Comparison of ENCODE assay signal across 23 mouse cellular contexts in genomic region chr9:48720251-48720963, GRCm38 (mm10).
A peak's percentile ranks its signal among the peaks of the same experiment; 100 is the strongest.
DNase-seq lines count a peak whose midpoint lies in the region; ATAC-seq and TF ChIP-seq lines count a peak whose summit lies in the region.
"Had no signal": no experiment of that assay in that cellular context is flagged by ENCODE, and none has a peak within 500 bp of the region (broad histone marks: within the 10 kb centered on the region; RNA-seq: fewer than 3 reads in every experiment).

No protein-coding gene starts in this region.

- no peak overlapping the region for H3K4me3 ChIP-seq in hindbrain, embryonic 10.5 days
- no peak overlapping the region for H3K4me3 ChIP-seq in hindbrain, embryonic 16.5 days (ENCODE audit: low read length)
- H3K4me3 ChIP-seq in midbrain, embryonic 13.5 days (replicated peaks), result no peak overlapping the region
- H3K4me3 ChIP-seq in midbrain, postnatal 0 days (ENCODE audit: low read depth, low read length), result no peak overlapping the region
- H3K4me3 ChIP-seq in hindbrain, embryonic 13.5 days, result no peak overlapping the region
- H3K4me3 ChIP-seq in neural tube, embryonic 14.5 days (ENCODE audit: low read depth, low read length), result no peak overlapping the region
- H3K4me3 ChIP-seq: embryonic facial prominence, embryonic 12.5 days; forebrain, embryonic 12.5 days; limb, embryonic 12.5 days; liver, embryonic 13.5 days had no signal

- peaks cover 41% of the 10 kb centered on the region for H3K4me1 ChIP-seq in hindbrain, embryonic 10.5 days (replicated peaks)
- no peaks in the 10 kb centered on the region; the same call in 1 of the 2 replicates for H3K4me1 ChIP-seq in hindbrain, embryonic 16.5 days (ENCODE audit: control insufficient read depth, insufficient read depth, low read depth, low read length)
- peaks cover 30% of the 10 kb centered on the region for H3K4me1 ChIP-seq in midbrain, embryonic 13.5 days (replicated peaks)
- H3K4me1 ChIP-seq in midbrain, postnatal 0 days (ENCODE audit: insufficient read depth, low read length), result 0 out of 2 replicates have a peak, but pooled peaks cover 8% of the 10 kb centered on the region
- H3K4me1 ChIP-seq in hindbrain, embryonic 13.5 days (replicated peaks), result peaks cover 27% of the 10 kb centered on the region
- H3K4me1 ChIP-seq in neural tube, embryonic 14.5 days (ENCODE audit: control insufficient read depth, insufficient read depth, low read length), result 0 out of 2 replicates have a peak, but pooled peaks cover 5% of the 10 kb centered on the region

- WGBS in hindbrain, embryonic 10.5 days, result 86% methylated on average over 12 of the region's 12 CpGs
- 77% methylated on average over 12 of the region's 12 CpGs for WGBS in hindbrain, embryonic 16.5 days
- WGBS in midbrain, embryonic 13.5 days, result 75% methylated on average over 12 of the region's 12 CpGs
- 81% methylated on average over 12 of the region's 12 CpGs for WGBS in midbrain, postnatal 0 days
- 71% methylated on average over 12 of the region's 12 CpGs for WGBS in hindbrain, embryonic 13.5 days
- 64% methylated on average over 12 of the region's 12 CpGs for WGBS in neural tube, embryonic 14.5 days

- H3K9ac ChIP-seq in hindbrain, embryonic 16.5 days (ENCODE audit: low read depth, low read length), result no peak overlapping the region
- H3K9ac ChIP-seq in midbrain, embryonic 13.5 days (replicated peaks), result no peak overlapping the region
- H3K9ac ChIP-seq in midbrain, postnatal 0 days (replicated peaks; ENCODE audit: low read length, poor library complexity, severe bottlenecking), result no peak overlapping the region
- no peak overlapping the region for H3K9ac ChIP-seq in hindbrain, embryonic 13.5 days
- no peak overlapping the region for H3K9ac ChIP-seq in neural tube, embryonic 14.5 days (replicated peaks; ENCODE audit: low read depth, low read length)
- H3K9ac ChIP-seq: embryonic facial prominence, embryonic 12.5 days; forebrain, embryonic 12.5 days; limb, embryonic 12.5 days; liver, embryonic 13.5 days had no signal

- ATAC-seq in hindbrain, embryonic 16.5 days, result no peak
- ATAC-seq in midbrain, embryonic 13.5 days, result no peak
- no peak for ATAC-seq in midbrain, postnatal 0 days (ENCODE audit: low FRiP score)
- ATAC-seq in hindbrain, embryonic 13.5 days (ENCODE audit: low FRiP score), result no peak
- peak; percentile 11; the same call in 1 of the 2 replicates for ATAC-seq in neural tube, embryonic 14.5 days (ENCODE audit: low read depth)
- ATAC-seq: activated CD4-positive, CD25-positive, alpha-beta regulatory T cell, adult 4 months had no signal

- H3K27ac ChIP-seq in hindbrain, embryonic 10.5 days, result peak overlapping the region; percentile 50
- H3K27ac ChIP-seq in hindbrain, embryonic 16.5 days (ENCODE audit: low read depth, low read length), result no peak overlapping the region
- 0 out of 2 replicates have a peak overlapping the region, but pooled peaks have one; percentile 41 for H3K27ac ChIP-seq in midbrain, embryonic 13.5 days
- no peak overlapping the region for H3K27ac ChIP-seq in midbrain, postnatal 0 days (ENCODE audit: low read depth, low read length)
- H3K27ac ChIP-seq in hindbrain, embryonic 13.5 days, result peak overlapping the region; percentile 8; the same call in 1 of the 2 replicates
- H3K27ac ChIP-seq in neural tube, embryonic 14.5 days (ENCODE audit: low read depth, low read length), result peak overlapping the region; percentile 29; the same call in 1 of the 2 replicates
- H3K27ac ChIP-seq: embryonic facial prominence, embryonic 12.5 days; forebrain, embryonic 12.5 days; limb, embryonic 12.5 days; liver, embryonic 13.5 days had no signal

- no peaks in the 10 kb centered on the region for H3K9me3 ChIP-seq in hindbrain, embryonic 10.5 days
- H3K9me3 ChIP-seq in hindbrain, embryonic 16.5 days (ENCODE audit: control insufficient read depth, low read length), result no peaks in the 10 kb centered on the region; the same call in 1 of the 2 replicates
- H3K9me3 ChIP-seq in midbrain, embryonic 13.5 days, result no peaks in the 10 kb centered on the region
- H3K9me3 ChIP-seq in midbrain, postnatal 0 days (ENCODE audit: low read length), result no peaks in the 10 kb centered on the region
- no peaks in the 10 kb centered on the region for H3K9me3 ChIP-seq in hindbrain, embryonic 13.5 days
- no peaks in the 10 kb centered on the region for H3K9me3 ChIP-seq in neural tube, embryonic 14.5 days (ENCODE audit: control insufficient read depth, low read length)
- H3K9me3 ChIP-seq: embryonic facial prominence, embryonic 12.5 days; forebrain, embryonic 12.5 days; limb, embryonic 12.5 days; liver, embryonic 13.5 days had no signal

- no peaks in the 10 kb centered on the region for H3K27me3 ChIP-seq in hindbrain, embryonic 10.5 days (ENCODE audit: insufficient read depth, poor library complexity, severe bottlenecking)
- no peaks in the 10 kb centered on the region for H3K27me3 ChIP-seq in hindbrain, embryonic 16.5 days (replicated peaks; ENCODE audit: control insufficient read depth, insufficient read depth, low read length)
- no peaks in the 10 kb centered on the region for H3K27me3 ChIP-seq in midbrain, embryonic 13.5 days
- H3K27me3 ChIP-seq in midbrain, postnatal 0 days (ENCODE audit: insufficient read depth, low read length), result no peaks in the 10 kb centered on the region
- no peaks in the 10 kb centered on the region for H3K27me3 ChIP-seq in hindbrain, embryonic 13.5 days
- H3K27me3 ChIP-seq in neural tube, embryonic 14.5 days (ENCODE audit: control insufficient read depth, insufficient read depth, low read length), result no peaks in the 10 kb centered on the region
- H3K27me3 ChIP-seq: forebrain, embryonic 12.5 days had no signal

- no peak for DNase-seq in hindbrain, embryonic 10.5 days (ENCODE audit: low spot score)
- DNase-seq in midbrain, postnatal 0 days (ENCODE audit: low spot score), result no peak
- DNase-seq in ovary, postnatal 10 days (ENCODE audit: low spot score), result no peak
- DNase-seq: adrenal gland, postnatal 10 days; cerebellum, adult 2 months; cerebellum, postnatal 25 days; gastrocnemius, postnatal 14 days; heart, postnatal 4 days; kidney, adult 8-10 months; kidney, postnatal 14 days; layer of hippocampus, postnatal 36 days; liver, embryonic 13.5 days; lung, adult 2 months; right cerebral cortex, postnatal 14 days; spleen, adult 18-20 months had no signal

- H3K36me3 ChIP-seq in hindbrain, embryonic 10.5 days, result peaks cover 48% of the 10 kb centered on the region
- H3K36me3 ChIP-seq in hindbrain, embryonic 16.5 days (ENCODE audit: control insufficient read depth, insufficient read depth, low read length), result no peaks in the 10 kb centered on the region
- 0 out of 2 replicates have a peak, but pooled peaks cover 3% of the 10 kb centered on the region for H3K36me3 ChIP-seq in midbrain, embryonic 13.5 days
- no peaks in the 10 kb centered on the region for H3K36me3 ChIP-seq in midbrain, postnatal 0 days (ENCODE audit: insufficient read depth, low read length)
- no peaks in the 10 kb centered on the region for H3K36me3 ChIP-seq in hindbrain, embryonic 13.5 days
- no peaks in the 10 kb centered on the region for H3K36me3 ChIP-seq in neural tube, embryonic 14.5 days (ENCODE audit: control insufficient read depth, insufficient read depth, low read length)
- H3K36me3 ChIP-seq: embryonic facial prominence, embryonic 12.5 days; forebrain, embryonic 12.5 days; limb, embryonic 12.5 days; liver, embryonic 13.5 days had no signal

- no peak for TF ChIP-seq CTCF in midbrain, postnatal 0 days (IDR thresholded peaks at IDR 0.05)

- no peak overlapping the region for H3K4me2 ChIP-seq in hindbrain, embryonic 16.5 days (ENCODE audit: low read length)
- no peak overlapping the region for H3K4me2 ChIP-seq in midbrain, embryonic 13.5 days (replicated peaks)
- H3K4me2 ChIP-seq in midbrain, postnatal 0 days (ENCODE audit: low read depth, low read length, poor library complexity, severe bottlenecking), result no peak overlapping the region
- H3K4me2 ChIP-seq in hindbrain, embryonic 13.5 days, result no peak overlapping the region
- H3K4me2 ChIP-seq in neural tube, embryonic 14.5 days (ENCODE audit: low read depth, low read length), result no peak overlapping the region
- H3K4me2 ChIP-seq: embryonic facial prominence, embryonic 12.5 days; forebrain, embryonic 12.5 days; limb, embryonic 12.5 days; liver, embryonic 13.5 days had no signal

Comparison
In these comparisons a context has a peak if more than half of its experiments do, and no peak if none do; other contexts are left out.
1. H3K27ac ChIP-seq: peak in hindbrain, embryonic 10.5 days (single experiment), midbrain, embryonic 13.5 days (single experiment), hindbrain, embryonic 13.5 days (single experiment) and neural tube, embryonic 14.5 days (single experiment); none in hindbrain, embryonic 16.5 days (single experiment) and midbrain, postnatal 0 days (single experiment).